Mouse (Mus musculus) heart, postnatal 14 days (tissue): ENCODE measurements around the gene Eya4. TPM values are rescaled to one million over a fixed set of nuclear protein-coding genes. Genes with fewer than 3 reads are reported as not detected.

Experiments
- DNase-seq, 2 experiments: peaks; one replicate each; pipeline ENCODE4 v3.0.0; 2021 to 2022
- intact Hi-C: fragments of 180-260 bp; cut with DNase I; formaldehyde crosslinking; loops from one replicate; pipeline ENCODE4 v1.15.1; 2025
- total RNA-seq, 2 experiments: library from RNA; stranded (reverse); gene quantifications; 2 replicates each; pipeline ENCODE4 v1.2.3; 2021

Gene Eya4
- total RNA-seq, 2 experiments from 2014 or later: 0.27 to 0.38 TPM

GRCm38 (mm10) chr10:23235405-23235804, 115.2 kb downstream of the Eya4 start:
- intact Hi-C loops: no loop called here
- DNase-seq: no peak

- no peak for DNase-seq
- intact Hi-C loops: no loop called here
Observed at GRCm38 (mm10) chr10:23233425-23233824, 117.2 kb downstream of the Eya4 start.

- DNase-seq: no peak
- intact Hi-C loops: no loop called here
Observed at GRCm38 (mm10) chr10:23230863-23231262, 119.7 kb downstream of the Eya4 start.

- intact Hi-C loops: no loop called here
- DNase-seq: no peak
Observed at GRCm38 (mm10) chr10:23223336-23223735, 127.2 kb downstream of the Eya4 start.

- intact Hi-C loops: no loop called here
- DNase-seq: no peak
Observed at GRCm38 (mm10) chr10:23220432-23220831, 130.2 kb downstream of the Eya4 start.

GRCm38 (mm10) chr10:23216815-23217214, 133.8 kb downstream of the Eya4 start:
- no peak for DNase-seq
- intact Hi-C loops: no loop called here

GRCm38 (mm10) chr10:23211381-23211780, 139.2 kb downstream of the Eya4 start:
- intact Hi-C loops: no loop called here
- DNase-seq: no peak

GRCm38 (mm10) chr10:23203885-23204284, 146.7 kb downstream of the Eya4 start:
- DNase-seq: peak in 1 of 2 experiments; percentile 5
- intact Hi-C loops: no loop called here

- intact Hi-C loops: no loop called here
- DNase-seq: no peak
Observed at GRCm38 (mm10) chr10:23203144-23203838, 147.3 kb downstream of the Eya4 start.

GRCm38 (mm10) chr10:23202591-23202990, 148.0 kb downstream of the Eya4 start:
- intact Hi-C loops: no loop called here
- DNase-seq: no peak

- DNase-seq: no peak
- intact Hi-C loops: no loop called here
Observed at GRCm38 (mm10) chr10:23198251-23198650, 152.3 kb downstream of the Eya4 start.

GRCm38 (mm10) chr10:23196336-23196735, 154.2 kb downstream of the Eya4 start:
- DNase-seq: no peak
- intact Hi-C loops: no loop called here

- no peak for DNase-seq
- intact Hi-C loops: no loop called here
Observed at GRCm38 (mm10) chr10:23195337-23195736, 155.2 kb downstream of the Eya4 start.

- DNase-seq: no peak
- intact Hi-C loops: no loop called here
Observed at GRCm38 (mm10) chr10:23189836-23190235, 160.8 kb downstream of the Eya4 start.

GRCm38 (mm10) chr10:23185391-23185790, 165.2 kb downstream of the Eya4 start:
- no peak for DNase-seq
- intact Hi-C loops: no loop called here

GRCm38 (mm10) chr10:23181572-23182493, 168.8 kb downstream of the Eya4 start:
- intact Hi-C loops: no loop called here
- DNase-seq: no peak

- DNase-seq: no peak
- intact Hi-C loops: no loop called here
Observed at GRCm38 (mm10) chr10:23179285-23179684, 171.3 kb downstream of the Eya4 start.

- no peak for DNase-seq
- intact Hi-C loops: no loop called here
Observed at GRCm38 (mm10) chr10:23177347-23178046, 173.1 kb downstream of the Eya4 start.

GRCm38 (mm10) chr10:23176666-23177346, 173.8 kb downstream of the Eya4 start:
- DNase-seq: peak in 1 of 2 experiments; percentile 27

GRCm38 (mm10) chr10:23171541-23171940, 179.0 kb downstream of the Eya4 start:
- intact Hi-C loops: no loop called here
- DNase-seq: no peak

More at GRCm38 (mm10) chr10:23176666-23177346, 173.8 kb downstream of the Eya4 start:
- intact Hi-C loops: no loop called here
